Mouse (Mus musculus): Measurements from ENCODE around the gene Rasa4. TPM values are rescaled to one million over a fixed set of nuclear protein-coding genes. Genes with fewer than 3 reads are reported as not detected.
"Not testable (repeated sequence)": the region's sequence is repeated elsewhere in the genome, so short reads cannot be mapped to it uniquely, and the experiment has no call there.

The Rasa4 gene
- polyA plus RNA-seq, 1 experiment from 2014 or later, result 7.2 TPM

DNA sequence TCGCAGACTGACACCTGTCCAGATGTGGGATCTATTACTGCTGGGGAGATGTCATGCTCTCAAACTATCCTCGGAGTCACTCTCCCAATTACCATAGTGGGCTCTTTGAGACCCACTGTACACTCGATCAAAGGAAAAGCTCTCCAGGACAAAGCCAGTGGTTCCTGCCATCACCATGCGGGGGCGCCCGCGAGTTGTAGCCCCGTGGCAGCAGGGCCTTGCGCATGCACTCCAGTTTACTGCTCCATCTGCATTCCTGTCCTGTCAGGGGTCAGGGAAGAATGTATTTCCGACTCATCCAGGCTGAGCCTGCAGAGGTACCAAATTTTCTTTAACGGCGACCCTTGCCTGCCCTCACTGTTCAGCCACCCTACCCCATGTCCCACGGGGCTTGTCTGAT is 38.9 kb upstream of the Rasa4 start:
- H3K27me3 ChIP-seq (ENCODE audit: control insufficient read depth, insufficient read depth, low read length), result no peaks in the 10 kb centered on the region
- ATAC-seq (replicated peaks; ENCODE audit: low FRiP score), result no peak
- H3K9ac ChIP-seq (ENCODE audit: low read length), result no peak overlapping the region
- no peak overlapping the region for H3K27ac ChIP-seq (ENCODE audit: low read depth, low read length)
- no peak overlapping the region for H3K4me2 ChIP-seq (ENCODE audit: low read depth, low read length, severe bottlenecking)
- no peaks in the 10 kb centered on the region for H3K36me3 ChIP-seq (ENCODE audit: control insufficient read depth, insufficient read depth, low read length)
- no peak for DNase-seq (ENCODE audit: low spot score)
- H3K4me1 ChIP-seq (replicated peaks; ENCODE audit: control insufficient read depth, insufficient read depth, low read length), result no peaks in the 10 kb centered on the region
- H3K4me3 ChIP-seq (ENCODE audit: low read depth, low read length), result no peak overlapping the region
- H3K9me3 ChIP-seq (ENCODE audit: control insufficient read depth, low read length), result no peaks in the 10 kb centered on the region
- 68% methylated on average over 13 of the region's 13 CpGs for WGBS

DNA sequence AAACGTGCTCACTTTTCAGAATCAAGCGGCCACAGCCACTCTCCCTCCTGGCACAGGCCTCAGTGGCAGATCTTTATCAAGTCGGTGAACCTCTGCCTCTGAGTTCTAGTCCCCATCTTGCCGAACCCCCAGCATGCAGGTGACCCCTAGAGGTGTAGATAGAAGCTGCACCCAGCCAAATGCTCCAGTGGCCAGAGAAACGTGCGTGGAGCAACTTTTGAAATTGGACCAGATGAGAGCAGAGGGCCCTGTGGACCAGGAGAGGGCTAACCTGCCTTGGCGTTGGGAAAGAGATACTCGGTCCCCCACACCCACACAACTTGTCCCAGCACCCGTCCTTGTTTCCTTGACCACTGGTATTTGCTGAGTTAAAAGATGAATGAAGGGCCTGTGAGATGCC is 38.3 kb upstream of the Rasa4 start:
- Histone ChIP-seq H3K4me1 (replicated peaks; ENCODE audit: control insufficient read depth, insufficient read depth, low read length) (no peaks in the 10 kb centered on the region), H3K27me3 (ENCODE audit: control insufficient read depth, insufficient read depth, low read length) (no peaks in the 10 kb centered on the region), H3K4me2 (ENCODE audit: low read depth, low read length, severe bottlenecking) (no peak overlapping the region), H3K9me3 (ENCODE audit: control insufficient read depth, low read length) (no peaks in the 10 kb centered on the region), H3K36me3 (ENCODE audit: control insufficient read depth, insufficient read depth, low read length) (no peaks in the 10 kb centered on the region), H3K4me3 (ENCODE audit: low read depth, low read length) (no peak overlapping the region), H3K9ac (ENCODE audit: low read length) (no peak overlapping the region), H3K27ac (ENCODE audit: low read depth, low read length) (no peak overlapping the region)
- 44% methylated on average over 9 of the region's 9 CpGs for WGBS
- DNase-seq (ENCODE audit: low spot score) (no peak), ATAC-seq (replicated peaks; ENCODE audit: low FRiP score) (no peak)

DNA sequence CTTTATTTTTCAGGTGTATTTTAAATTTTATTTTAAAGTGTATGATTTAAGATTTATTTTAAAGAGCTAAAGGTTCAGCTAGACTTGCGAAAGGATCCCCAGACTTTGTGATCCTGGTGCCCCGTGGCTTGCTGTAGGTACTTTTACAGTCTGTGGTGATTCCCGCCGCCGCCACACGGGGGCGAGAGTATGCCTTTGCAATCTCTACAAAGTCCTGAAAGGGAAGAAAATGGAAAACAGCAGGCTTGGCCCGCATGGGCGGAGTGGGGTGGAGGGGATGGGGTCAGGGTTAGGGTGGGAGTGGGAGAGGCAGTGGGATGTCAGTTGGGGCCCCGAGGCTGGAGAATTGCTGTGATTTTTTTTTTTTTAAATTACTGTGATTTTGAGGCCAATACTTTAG is 37.7 kb upstream of the Rasa4 start:
- H3K9ac ChIP-seq (ENCODE audit: low read length), result peak overlapping the region; percentile 6; the same call in 1 of the 2 replicates
- H3K27ac ChIP-seq (ENCODE audit: low read depth, low read length), result no peak overlapping the region
- no peak overlapping the region for H3K4me3 ChIP-seq (ENCODE audit: low read depth, low read length)
- peak; percentile 94 for DNase-seq (ENCODE audit: low spot score)
- H3K4me2 ChIP-seq (ENCODE audit: low read depth, low read length, severe bottlenecking), result no peak overlapping the region
- 3% methylated on average over 10 of the region's 10 CpGs for WGBS
- no peaks in the 10 kb centered on the region for H3K36me3 ChIP-seq (ENCODE audit: control insufficient read depth, insufficient read depth, low read length)
- no peaks in the 10 kb centered on the region for H3K27me3 ChIP-seq (ENCODE audit: control insufficient read depth, insufficient read depth, low read length)
- no peaks in the 10 kb centered on the region for H3K9me3 ChIP-seq (ENCODE audit: control insufficient read depth, low read length)
- H3K4me1 ChIP-seq (replicated peaks; ENCODE audit: control insufficient read depth, insufficient read depth, low read length), result no peaks in the 10 kb centered on the region
- ATAC-seq (replicated peaks; ENCODE audit: low FRiP score), result peak; percentile 55

DNA sequence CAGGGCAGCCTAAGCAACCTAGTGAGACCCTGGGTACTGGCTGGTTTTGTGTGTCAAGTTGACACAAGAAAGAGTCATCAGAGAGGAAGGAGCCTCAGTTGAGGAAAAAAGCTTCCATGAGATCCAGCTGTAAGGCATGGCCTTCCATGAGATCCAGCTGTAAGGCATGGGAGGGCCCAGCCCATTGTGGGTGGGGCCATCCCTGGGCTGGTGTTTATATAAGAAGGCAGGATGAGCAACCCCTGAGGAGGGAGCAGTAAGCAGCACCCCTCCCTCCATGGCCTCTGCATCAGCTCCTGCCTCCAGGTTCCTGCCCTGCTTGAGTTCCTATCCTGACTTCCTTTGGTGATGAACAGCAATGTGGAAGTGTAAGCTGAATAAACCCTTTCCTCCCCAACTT is 35.2 kb upstream of the Rasa4 start:
- H3K27ac ChIP-seq (ENCODE audit: low read depth, low read length); H3K4me2 ChIP-seq (ENCODE audit: low read depth, low read length, severe bottlenecking); DNase-seq (ENCODE audit: low spot score); H3K4me3 ChIP-seq (ENCODE audit: low read depth, low read length); H3K9me3 ChIP-seq (ENCODE audit: control insufficient read depth, low read length); ATAC-seq (replicated peaks; ENCODE audit: low FRiP score); H3K4me1 ChIP-seq (replicated peaks; ENCODE audit: control insufficient read depth, insufficient read depth, low read length); H3K27me3 ChIP-seq (ENCODE audit: control insufficient read depth, insufficient read depth, low read length); H3K9ac ChIP-seq (ENCODE audit: low read length); H3K36me3 ChIP-seq (ENCODE audit: control insufficient read depth, insufficient read depth, low read length): not testable (repeated sequence)

DNA sequence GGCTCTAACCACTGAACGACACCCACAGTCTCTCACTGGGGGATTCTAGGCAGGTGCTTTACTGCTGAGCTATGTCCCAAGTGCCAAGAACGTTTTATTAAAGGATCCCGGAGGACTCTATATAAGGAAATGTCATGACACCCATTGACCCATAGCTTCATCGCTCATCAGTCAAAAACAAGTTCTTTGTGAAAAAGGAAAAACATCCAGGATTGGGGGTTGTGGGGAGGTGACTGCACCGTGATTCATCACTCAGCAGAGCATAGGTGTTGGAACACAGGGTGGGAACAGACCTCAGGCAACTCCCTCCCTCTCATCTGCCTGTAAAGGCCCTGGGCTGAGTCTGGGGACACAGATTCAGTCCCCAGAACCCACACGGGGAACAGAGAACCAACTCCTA is 33.8 kb upstream of the Rasa4 start:
- ATAC-seq (replicated peaks; ENCODE audit: low FRiP score) (no peak), DNase-seq (ENCODE audit: low spot score) (no peak)
- Histone ChIP-seq H3K4me2 (ENCODE audit: low read depth, low read length, severe bottlenecking) (no peak overlapping the region), H3K27ac (ENCODE audit: low read depth, low read length) (no peak overlapping the region), H3K4me3 (ENCODE audit: low read depth, low read length) (no peak overlapping the region), H3K4me1 (replicated peaks; ENCODE audit: control insufficient read depth, insufficient read depth, low read length) (peaks cover 10% of the 10 kb centered on the region; the same call in 1 of the 2 replicates), H3K36me3 (ENCODE audit: control insufficient read depth, insufficient read depth, low read length) (no peaks in the 10 kb centered on the region), H3K9ac (ENCODE audit: low read length) (no peak overlapping the region), H3K27me3 (ENCODE audit: control insufficient read depth, insufficient read depth, low read length) (no peaks in the 10 kb centered on the region), H3K9me3 (ENCODE audit: control insufficient read depth, low read length) (no peaks in the 10 kb centered on the region)
- 76% methylated on average over 6 of the region's 6 CpGs for WGBS

DNA sequence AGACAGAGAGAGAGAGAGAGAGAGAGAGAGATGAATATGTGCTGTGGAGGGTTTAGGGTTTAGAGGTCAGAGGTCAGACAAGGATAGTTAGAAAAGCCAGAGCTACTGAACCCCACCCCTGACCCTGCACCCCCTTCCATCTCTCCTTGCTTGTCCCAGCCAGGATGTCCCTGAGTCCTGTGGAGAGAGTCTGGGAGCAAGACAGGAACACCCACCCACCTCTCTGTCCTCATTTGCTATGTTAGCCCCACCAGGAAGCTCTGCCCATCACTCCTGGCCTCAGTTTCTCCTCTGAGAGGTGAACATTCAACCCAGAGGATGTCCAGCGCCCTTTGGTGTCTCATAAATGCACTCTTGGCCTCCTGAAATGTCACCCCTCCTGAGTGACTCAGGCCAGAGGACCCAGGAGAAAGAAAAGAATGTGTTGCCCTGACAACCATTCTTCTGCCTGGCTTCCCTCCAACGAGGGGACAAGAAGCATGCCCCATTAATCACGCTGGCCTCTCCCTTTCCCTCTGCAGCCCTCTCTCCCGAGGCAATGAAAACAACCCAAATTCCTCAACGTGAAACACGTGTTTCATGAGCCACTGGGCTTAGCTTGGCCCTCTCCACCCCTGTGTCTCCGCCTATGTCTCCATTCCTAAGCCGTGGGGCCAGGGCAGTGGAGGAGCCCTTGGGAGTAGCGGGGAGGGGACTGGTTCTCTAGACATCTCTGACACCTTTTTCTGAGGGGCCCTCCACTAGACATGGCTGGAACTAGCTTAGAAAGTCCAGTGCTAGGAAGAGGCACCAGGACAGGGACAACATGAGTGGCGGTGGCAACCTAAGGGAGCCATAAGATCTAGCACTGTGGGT is 32.3 kb upstream of the Rasa4 start:
- Histone ChIP-seq H3K4me1 (replicated peaks; ENCODE audit: control insufficient read depth, insufficient read depth, low read length) (peaks cover 10% of the 10 kb centered on the region; the same call in 1 of the 2 replicates), H3K36me3 (ENCODE audit: control insufficient read depth, insufficient read depth, low read length) (no peaks in the 10 kb centered on the region), H3K9me3 (ENCODE audit: control insufficient read depth, low read length) (no peaks in the 10 kb centered on the region), H3K27ac (ENCODE audit: low read depth, low read length) (peak overlapping the region; percentile 72), H3K9ac (ENCODE audit: low read length) (peak overlapping the region; percentile 23; the same call in 1 of the 2 replicates), H3K4me3 (ENCODE audit: low read depth, low read length) (no peak overlapping the region), H3K4me2 (ENCODE audit: low read depth, low read length, severe bottlenecking) (no peak overlapping the region), H3K27me3 (ENCODE audit: control insufficient read depth, insufficient read depth, low read length) (no peaks in the 10 kb centered on the region)
- 6% methylated on average over 10 of the region's 10 CpGs for WGBS
- DNase-seq (ENCODE audit: low spot score), result peak; percentile 80
- ATAC-seq (replicated peaks; ENCODE audit: low FRiP score), result peak; percentile 85

DNA sequence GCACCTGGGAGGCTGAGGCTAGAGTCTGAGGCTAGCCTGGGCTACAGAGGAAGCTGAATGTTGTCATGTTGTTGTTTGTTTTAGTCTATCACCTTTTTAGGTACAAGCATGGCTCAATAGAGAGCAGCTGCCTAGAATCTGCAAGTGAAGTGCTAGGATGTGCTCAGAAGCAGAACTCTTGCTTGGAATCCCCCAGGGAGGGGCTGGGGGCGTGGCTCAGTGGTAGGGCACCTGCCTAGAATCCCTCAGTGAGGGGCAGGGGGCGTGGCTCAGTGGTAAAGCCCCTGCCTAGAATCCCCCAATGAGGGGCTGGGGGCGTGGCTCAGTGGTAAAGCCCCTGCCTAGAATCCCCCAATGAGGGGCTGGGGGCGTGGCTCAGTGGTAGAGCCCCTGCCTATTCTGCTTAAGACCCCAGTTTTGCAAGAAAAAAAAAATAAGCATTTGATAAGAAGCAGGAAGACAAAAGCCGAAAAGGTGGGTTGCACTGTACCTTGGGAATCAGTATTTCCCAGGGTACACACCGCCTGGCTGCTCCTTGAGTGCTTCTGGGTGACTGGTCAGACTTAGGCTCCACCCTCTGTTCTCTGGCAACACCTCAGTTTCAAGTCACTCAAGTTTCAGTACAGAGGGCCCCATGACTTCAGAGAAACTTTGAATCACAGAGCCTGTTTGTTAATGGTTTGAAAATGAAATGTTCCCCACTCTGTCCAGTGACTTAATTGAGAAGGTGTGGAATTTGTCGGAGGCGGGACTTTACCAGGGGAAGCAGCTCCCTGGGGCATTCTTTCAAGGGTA is 30.7 kb upstream of the Rasa4 start:
- H3K27me3 ChIP-seq (ENCODE audit: control insufficient read depth, insufficient read depth, low read length), result no peaks in the 10 kb centered on the region
- WGBS, result 84% methylated on average over 8 of the region's 8 CpGs
- H3K4me3 ChIP-seq (ENCODE audit: low read depth, low read length), result no peak overlapping the region
- no peak for ATAC-seq (replicated peaks; ENCODE audit: low FRiP score)
- no peaks in the 10 kb centered on the region for H3K9me3 ChIP-seq (ENCODE audit: control insufficient read depth, low read length)
- H3K27ac ChIP-seq (ENCODE audit: low read depth, low read length), result no peak overlapping the region
- H3K9ac ChIP-seq (ENCODE audit: low read length), result no peak overlapping the region
- H3K4me2 ChIP-seq (ENCODE audit: low read depth, low read length, severe bottlenecking), result no peak overlapping the region
- peaks cover 10% of the 10 kb centered on the region; the same call in 1 of the 2 replicates for H3K4me1 ChIP-seq (replicated peaks; ENCODE audit: control insufficient read depth, insufficient read depth, low read length)
- no peak for DNase-seq (ENCODE audit: low spot score)
- H3K36me3 ChIP-seq (ENCODE audit: control insufficient read depth, insufficient read depth, low read length), result no peaks in the 10 kb centered on the region

DNA sequence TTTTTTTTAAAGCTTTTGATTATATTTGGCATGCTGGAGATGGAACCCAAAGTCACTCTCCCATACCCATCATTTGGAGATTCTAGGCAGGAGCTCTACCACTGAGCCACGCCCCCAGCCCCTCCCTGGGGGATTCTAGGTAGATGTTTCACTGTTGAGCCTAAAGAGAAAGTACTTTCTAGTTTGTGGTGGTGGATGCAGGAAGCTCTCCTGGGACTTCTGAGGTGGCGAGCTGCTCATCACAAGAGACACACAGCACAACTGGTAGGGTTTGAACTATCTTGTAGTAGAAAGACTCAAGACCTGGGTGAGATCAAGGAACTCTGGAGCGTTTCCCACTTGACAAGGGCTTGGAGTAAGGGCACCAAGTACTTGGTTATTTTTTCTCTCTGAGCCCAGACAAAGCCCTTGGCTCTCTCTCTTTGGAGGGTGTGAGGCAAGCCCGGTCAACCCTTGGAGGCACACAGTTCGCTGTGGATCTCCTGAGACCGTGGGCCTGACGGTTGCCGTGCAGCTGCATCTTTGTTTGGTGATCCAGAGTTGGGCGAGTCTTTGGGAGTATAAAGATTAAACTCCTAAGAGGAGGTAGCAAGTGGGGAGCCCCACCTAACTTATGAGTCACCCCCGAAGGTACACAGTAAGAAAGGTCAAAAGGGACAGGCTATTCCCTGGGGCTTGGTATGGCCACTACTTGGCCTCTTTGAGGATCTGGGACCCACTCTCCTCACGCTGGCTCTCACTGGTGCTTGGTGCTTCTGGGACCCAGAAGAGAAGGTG is 29.2 kb upstream of the Rasa4 start, which contains the start of gene Upk3bl:
Upk3bl (plus strand) TSS at position 192 of the 777 bp plus-strand sequence.
- Histone ChIP-seq H3K27me3 (ENCODE audit: control insufficient read depth, insufficient read depth, low read length) (no peaks in the 10 kb centered on the region), H3K9ac (ENCODE audit: low read length) (no peak within 1 kb of the TSS), H3K4me3 (ENCODE audit: low read depth, low read length) (no peak within 1 kb of the TSS), H3K36me3 (ENCODE audit: control insufficient read depth, insufficient read depth, low read length) (no peaks in the 10 kb centered on the region), H3K4me1 (replicated peaks; ENCODE audit: control insufficient read depth, insufficient read depth, low read length) (peaks cover 10% of the 10 kb centered on the region; the same call in 1 of the 2 replicates), H3K4me2 (ENCODE audit: low read depth, low read length, severe bottlenecking) (no peak within 1 kb of the TSS), H3K27ac (ENCODE audit: low read depth, low read length) (no peak within 1 kb of the TSS), H3K9me3 (ENCODE audit: control insufficient read depth, low read length) (no peaks in the 10 kb centered on the region)
- DNase-seq (ENCODE audit: low spot score) (no peak), ATAC-seq (replicated peaks; ENCODE audit: low FRiP score) (no peak)
- WGBS, result 96% methylated on average over 11 of the region's 11 CpGs

All from forebrain, embryonic 11.5 days (tissue).